Mouse (Mus musculus) telencephalon, adult 2 months (tissue): ENCODE results near the gene Rgmb.

Source experiments
- DNase-seq: peaks from one replicate; pipeline ENCODE4 v3.0.0-alpha.2; 2011; ENCODE audit warnings: low read depth, low spot score

The Rgmb gene

GRCm38 (mm10) chr17:15830766-15831644 lies at the start of gene Rgmb:
TSS of gene Rgmb (minus strand) at chr17:15831039.
- DNase-seq, result no peak

GRCm38 (mm10) chr17:15874765-15875164 lies 43.9 kb upstream of the Rgmb start:
- DNase-seq, result no peak

GRCm38 (mm10) chr17:15872093-15872492 lies 41.3 kb upstream of the Rgmb start:
- DNase-seq, result no peak

- no peak for DNase-seq
Observed at GRCm38 (mm10) chr17:15865249-15865648, 34.4 kb upstream of the Rgmb start.

DNA sequence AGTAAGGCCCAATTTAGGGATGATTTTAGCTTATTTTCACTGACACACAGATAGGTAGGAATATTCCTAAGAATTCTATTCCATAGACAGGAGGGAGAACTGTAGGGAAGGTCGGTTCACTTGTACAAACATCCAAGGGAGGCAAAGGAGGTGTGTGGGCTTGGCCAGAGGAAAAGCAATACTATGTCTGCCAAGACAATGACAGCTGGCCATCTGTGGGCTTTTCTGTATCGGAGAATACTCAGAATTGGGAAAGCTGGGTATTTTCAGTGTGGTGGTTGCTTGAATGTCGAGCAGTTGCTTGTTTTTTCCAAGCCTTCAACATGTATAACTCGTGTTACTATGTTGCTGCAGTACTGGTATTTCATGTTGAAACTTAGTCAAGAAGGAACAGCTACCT lies 31.5 kb upstream of the Rgmb start:
- DNase-seq, result peak; percentile 15

- no peak for DNase-seq
Observed at GRCm38 (mm10) chr17:15853121-15853520, 22.3 kb upstream of the Rgmb start.

DNA sequence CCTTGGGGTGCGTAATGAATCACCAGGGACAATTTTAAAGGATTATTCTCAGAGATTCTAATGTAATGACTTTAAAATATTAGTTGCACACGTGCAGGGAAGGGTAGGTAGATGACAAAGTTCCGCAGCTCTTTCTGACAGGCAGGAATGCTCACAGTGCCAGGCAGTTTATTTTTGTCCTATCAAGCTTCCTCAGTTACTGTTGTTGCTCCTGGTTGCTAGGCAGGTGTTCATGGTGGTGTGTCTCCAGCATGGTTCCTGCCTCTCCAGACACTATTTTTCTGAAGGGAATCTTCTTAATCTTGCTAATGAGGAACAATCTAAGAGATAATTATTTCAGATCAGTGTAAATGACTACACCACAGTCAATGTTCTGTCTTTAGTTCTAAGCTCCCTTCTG lies 19.7 kb upstream of the Rgmb start:
- no peak for DNase-seq

DNA sequence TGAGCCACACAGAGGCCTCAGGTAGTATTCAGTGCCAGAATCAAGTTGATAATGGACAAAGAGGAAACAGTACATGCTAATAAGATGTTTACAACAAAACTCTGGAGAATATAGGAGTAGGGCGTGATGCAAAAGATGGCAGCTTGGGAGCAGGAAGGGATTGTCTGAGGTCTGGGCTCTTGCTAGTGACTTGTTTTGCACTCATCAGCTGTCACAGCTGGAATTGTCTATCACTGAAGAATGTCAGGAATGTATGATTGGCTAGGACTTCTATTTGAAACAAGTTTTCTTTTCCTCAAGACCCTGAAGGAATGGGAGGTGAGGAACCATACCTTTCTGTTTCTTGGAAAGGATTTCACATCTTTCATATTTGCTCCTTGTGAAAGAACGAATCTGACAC lies 10.6 kb upstream of the Rgmb start:
- no peak for DNase-seq

DNA sequence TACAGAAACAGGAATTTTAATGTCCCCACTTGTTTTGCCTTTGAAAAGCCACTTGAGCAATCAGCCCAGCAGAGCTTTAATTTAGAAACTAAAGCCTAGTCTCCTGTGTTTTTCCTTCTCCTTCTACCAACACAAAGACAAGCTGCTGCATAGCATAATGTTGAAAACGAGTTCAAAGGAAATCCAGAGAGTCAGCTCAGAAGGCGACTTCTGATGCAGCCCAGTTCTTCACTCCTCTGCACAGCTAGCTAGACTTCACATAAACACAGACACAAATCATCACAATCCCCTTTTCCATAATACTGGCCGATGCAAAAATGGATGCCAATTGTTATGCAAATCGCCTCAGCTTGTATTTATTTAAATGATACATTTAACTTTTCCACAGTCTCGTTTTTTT lies 1.6 kb upstream of the Rgmb start:
- DNase-seq, result no peak

DNA sequence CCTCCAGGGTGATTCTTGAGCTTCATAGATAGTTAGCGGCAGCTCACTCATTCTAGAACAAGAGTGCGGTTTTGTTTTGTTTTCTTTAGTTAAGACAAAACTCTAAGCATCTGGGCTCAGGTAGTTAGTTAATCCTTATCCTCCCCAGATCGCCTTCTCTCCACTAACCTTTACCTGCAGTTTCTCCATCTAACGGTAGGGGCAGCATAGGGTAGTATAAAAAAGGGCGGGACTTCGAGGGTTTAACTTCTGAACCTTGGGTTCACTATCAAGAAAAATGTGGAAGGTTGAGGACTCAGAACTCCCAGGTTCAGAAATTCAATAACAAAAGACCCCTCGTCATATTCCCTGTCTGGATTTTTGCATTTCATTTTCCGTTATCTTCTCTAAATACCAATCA lies 971 bp upstream of the Rgmb start:
- DNase-seq, result no peak

- no peak for DNase-seq
Observed at GRCm38 (mm10) chr17:15830171-15830765, 571 bp downstream of the Rgmb start.

GRCm38 (mm10) chr17:15829198-15830170 lies 1.4 kb downstream of the Rgmb start:
- DNase-seq, result no peak

- DNase-seq, result no peak
Observed at GRCm38 (mm10) chr17:15828131-15828917, 2.5 kb downstream of the Rgmb start.

GRCm38 (mm10) chr17:15826928-15827327 lies 3.9 kb downstream of the Rgmb start:
- DNase-seq, result no peak

- DNase-seq, result peak; percentile 97
Observed at GRCm38 (mm10) chr17:15826444-15826909, 4.4 kb downstream of the Rgmb start.

DNA sequence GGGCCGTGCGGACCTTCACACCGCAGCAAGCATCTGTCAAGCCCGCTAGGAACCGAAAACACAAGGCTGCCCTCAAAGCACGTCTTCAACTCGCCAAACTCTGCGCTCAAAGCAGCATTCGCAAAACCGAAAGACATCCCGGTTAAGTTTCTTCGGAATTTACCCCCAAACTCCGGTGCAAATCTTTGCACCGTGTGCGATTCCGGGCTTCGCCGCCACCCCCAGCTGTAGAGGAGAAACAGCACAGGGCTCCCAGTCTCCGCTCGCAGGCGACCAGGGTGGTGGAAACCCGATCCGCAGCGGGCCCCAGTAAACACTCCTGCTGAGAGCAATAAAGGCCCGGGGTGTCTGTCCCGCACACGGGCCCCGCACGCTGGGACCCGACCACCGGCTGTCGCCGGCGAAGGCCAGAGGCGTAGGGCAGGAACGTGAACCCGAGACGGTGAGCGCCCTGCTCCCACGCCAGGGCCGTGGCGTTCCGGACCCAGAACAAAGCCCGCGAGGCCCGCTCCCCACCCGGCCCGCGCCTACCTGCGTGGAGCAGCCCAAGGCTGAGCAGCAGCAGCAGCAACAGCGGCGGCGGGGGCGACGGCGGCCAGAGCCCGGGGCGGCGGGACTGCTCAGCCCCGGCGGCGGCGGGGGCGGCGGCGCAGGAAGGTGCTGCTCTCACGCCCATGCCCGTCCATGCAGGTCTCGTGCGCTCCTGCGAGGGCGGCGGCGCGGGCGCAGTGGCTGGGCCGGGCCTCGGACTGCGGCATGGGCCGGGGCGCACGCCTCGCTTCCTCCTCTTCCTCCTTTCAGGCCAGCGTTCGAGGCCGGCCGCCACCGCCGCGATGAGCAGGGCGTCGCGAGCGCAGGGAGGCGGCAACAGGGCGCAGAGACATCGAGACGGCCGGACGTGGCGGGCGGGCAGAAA lies 5.1 kb downstream of the Rgmb start:
- DNase-seq, result no peak

DNA sequence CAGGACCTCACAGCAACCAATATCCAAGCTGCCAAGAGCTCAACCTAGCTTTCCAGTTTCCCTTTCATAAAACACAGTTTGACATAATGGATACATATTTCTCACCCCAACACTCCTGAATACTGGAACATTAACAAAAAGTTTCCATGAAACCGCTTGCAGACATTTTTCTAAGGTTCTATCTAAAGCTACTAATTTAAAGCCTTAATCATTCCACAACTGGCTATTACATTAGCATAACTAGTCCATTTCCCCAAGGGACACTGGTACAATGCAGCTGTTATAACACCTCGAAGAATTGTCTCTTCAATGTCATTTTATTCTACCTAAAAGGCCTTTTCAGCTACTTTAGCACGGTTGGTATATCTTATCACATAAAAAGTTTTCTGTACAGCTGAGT lies 6.0 kb downstream of the Rgmb start:
- no peak for DNase-seq

DNA sequence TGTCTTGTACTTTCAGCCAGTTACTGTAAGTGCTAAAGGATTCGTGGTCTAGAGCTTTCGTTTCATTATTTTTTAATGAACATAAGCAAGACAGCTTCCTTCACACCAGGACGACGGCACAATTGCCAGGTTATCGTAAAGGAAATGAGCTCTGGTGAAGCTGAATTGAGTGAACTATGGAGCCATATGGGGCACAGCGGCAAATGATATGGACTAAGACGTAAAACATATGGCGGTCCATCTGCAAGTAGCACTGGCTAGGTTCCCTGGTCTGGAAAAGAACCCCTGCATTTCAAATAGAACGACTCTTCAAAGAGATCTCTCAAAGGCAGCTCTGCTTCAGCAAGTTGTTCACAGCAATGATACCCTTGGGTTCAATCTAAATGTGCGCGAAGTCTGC lies 6.5 kb downstream of the Rgmb start:
- DNase-seq, result no peak

DNA sequence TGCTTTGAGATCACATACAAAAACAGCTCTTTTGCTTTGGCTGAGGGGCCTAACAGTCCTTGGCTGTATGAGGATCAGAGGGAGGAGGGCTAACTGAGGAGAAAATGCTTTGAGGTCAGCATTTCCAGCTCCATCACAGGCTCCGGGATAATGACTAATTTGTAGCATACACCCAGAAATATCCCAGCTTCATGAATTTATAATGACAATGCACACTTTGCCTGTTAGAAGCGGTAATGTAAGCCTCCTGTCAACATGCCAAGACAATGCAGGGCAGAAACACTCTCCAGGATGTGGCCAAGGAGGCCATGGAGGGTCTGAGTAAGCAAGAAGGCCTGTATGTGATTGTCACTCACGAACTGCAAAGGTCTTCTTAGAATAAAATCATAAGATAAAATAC lies 7.0 kb downstream of the Rgmb start:
- no peak for DNase-seq

GRCm38 (mm10) chr17:15823215-15823614 lies 7.6 kb downstream of the Rgmb start:
- no peak for DNase-seq
